Mouse (Mus musculus): ENCODE results near the gene Rtn4r.

DNA sequence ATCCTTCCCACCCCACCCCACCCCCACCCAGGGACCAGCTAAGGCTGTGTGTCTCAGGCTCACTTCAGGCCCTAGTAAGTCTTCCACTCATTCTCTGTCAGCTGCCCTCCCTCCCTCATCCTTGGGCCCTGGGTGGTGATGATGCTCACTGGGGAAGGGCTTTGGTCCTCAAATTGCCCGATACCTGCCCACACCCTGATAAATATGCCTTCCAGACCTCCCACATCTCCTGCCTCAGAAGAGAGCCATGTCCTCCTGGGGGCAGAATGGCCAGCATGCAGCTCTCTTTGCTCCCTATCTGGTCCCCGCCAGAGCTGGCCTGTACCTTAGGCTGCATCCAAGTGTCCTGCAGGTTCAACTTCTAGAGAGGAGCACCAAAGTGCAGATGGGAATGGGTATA lies 2.3 kb upstream of the Rtn4r start:
- TF ChIP-seq ZC3H11A (IDR thresholded peaks at IDR 0.05; ENCODE audit: borderline replicate concordance, low read depth, low read length) (no peak), CHD2 (IDR thresholded peaks at IDR 0.05; ENCODE audit: low read depth, low read length) (no peak), HCFC1 (IDR thresholded peaks at IDR 0.05; ENCODE audit: borderline replicate concordance, insufficient read depth, low read length) (no peak), ZNF384 (IDR thresholded peaks at IDR 0.05; ENCODE audit: low read depth, low read length) (no peak), MAFK (IDR thresholded peaks at IDR 0.05; ENCODE audit: insufficient read depth, low read depth, low read length) (no peak)
